Mouse (Mus musculus): ENCODE data around the gene Bax. TPM values are rescaled to one million over a fixed set of nuclear protein-coding genes. Genes with fewer than 3 reads are reported as not detected.

Gene Bax
- total and polyA plus RNA-seq, 3 experiments = 195 to 273 (median 233) TPM

GRCm38 (mm10) chr7:45420615-45420919, 46.1 kb downstream of the Bax start, which contains the start of gene Lhb:
Gene Lhb (plus strand): TSS chr7:45420820.
- DNase-seq (ENCODE audit: extremely low read depth) = no peak
- Histone ChIP-seq H3K9me3 (replicated peaks; ENCODE audit: low read length) (no peaks in the 10 kb centered on the region), H3K79me2 (replicated peaks; ENCODE audit: control insufficient read depth, extremely low read depth, insufficient read depth, poor library complexity, severe bottlenecking) (no peaks in the 10 kb centered on the region), H3K9ac (ENCODE audit: insufficient read depth, low read depth) (no peak within 1 kb of the TSS), H3K27ac (ENCODE audit: insufficient read depth, low read depth) (no peak within 1 kb of the TSS), H3K4me2 (ENCODE audit: insufficient read depth, low read depth, poor library complexity, severe bottlenecking) (no peak within 1 kb of the TSS), H3K4me1 (ENCODE audit: control insufficient read depth in 1 of 2, insufficient read depth in 2 of 2) (peaks cover 4 to 10% of the 10 kb centered on the region in 2 experiments; a peak in 2 of 4 replicates), H3K27me3 (replicated peaks) (no peaks in the 10 kb centered on the region), H3K36me3 (replicated peaks in 1 of 2; ENCODE audit: control insufficient read depth in 1 of 2, insufficient read depth in 1 of 2, low read length in 1 of 2) (peaks cover 54 to 68% of the 10 kb centered on the region in 2 experiments), H3K4me3 (replicated peaks in 1 of 3; ENCODE audit: low read depth in 2 of 3, low read length in 2 of 3, poor library complexity in 1 of 3) (no peak within 1 kb of the TSS)
- dilution Hi-C loops (cut with MboI; ENCODE audit: extremely low pct_ligation_motif_present, extremely low pct_unique_long_range_greater_than_20kb, low sequenced_read_pairs) = no loop called here
- in situ Hi-C loops (cut with MboI; ENCODE audit: low pct_ligation_motif_present, low pct_unique_long_range_greater_than_20kb, low sequenced_read_pairs) = no loop called here
- no peak for TF ChIP-seq NELFE (IDR thresholded peaks at IDR 0.05; ENCODE audit: low read depth, low read length)
- TF ChIP-seq GABPA (IDR thresholded peaks at IDR 0.05; ENCODE audit: insufficient replicate concordance, low read depth, low read length) = no peak
- TF ChIP-seq POLR2A (IDR thresholded peaks at IDR 0.05; ENCODE audit: low read depth, low read length) = no peak
- no peak for TF ChIP-seq HCFC1 (IDR thresholded peaks at IDR 0.05; ENCODE audit: low read depth, low read length)
- no peak for TF ChIP-seq KAT2A (IDR thresholded peaks at IDR 0.05; ENCODE audit: insufficient replicate concordance, low read length)
- TF ChIP-seq RCOR1 (conservative IDR thresholded peaks at IDR 0.05; ENCODE audit: low read depth, low read length) = no peak
- TF ChIP-seq ZKSCAN1 (IDR thresholded peaks at IDR 0.05; ENCODE audit: borderline replicate concordance, low read depth, low read length) = no peak
- no peak for TF ChIP-seq BHLHE40 (IDR thresholded peaks at IDR 0.05; ENCODE audit: low read depth, low read length)
- TF ChIP-seq MAFK (IDR thresholded peaks at IDR 0.05; ENCODE audit: insufficient replicate concordance, low read length) = no peak
- TF ChIP-seq ZC3H11A (IDR thresholded peaks at IDR 0.05; ENCODE audit: low read depth, low read length) = no peak
- TF ChIP-seq MEF2A (IDR thresholded peaks at IDR 0.05; ENCODE audit: borderline replicate concordance, low read depth, low read length) = no peak
- no peak for TF ChIP-seq PAX5 (IDR thresholded peaks at IDR 0.05; ENCODE audit: low read length)
- no peak for TF ChIP-seq ELF1 (IDR thresholded peaks at IDR 0.05; ENCODE audit: low read depth, low read length)
- no peak for TF ChIP-seq USF1 (IDR thresholded peaks at IDR 0.05; ENCODE audit: low read depth, low read length)
- no peak for TF ChIP-seq USF2 (conservative IDR thresholded peaks at IDR 0.05; ENCODE audit: low read depth, low read length)
- TF ChIP-seq CTCF (conservative IDR thresholded peaks at IDR 0.05 in 1 of 2, IDR thresholded peaks at IDR 0.05 in 1 of 2; ENCODE audit: low read depth in 2 of 2, low read length in 2 of 2) = no peak

DNA sequence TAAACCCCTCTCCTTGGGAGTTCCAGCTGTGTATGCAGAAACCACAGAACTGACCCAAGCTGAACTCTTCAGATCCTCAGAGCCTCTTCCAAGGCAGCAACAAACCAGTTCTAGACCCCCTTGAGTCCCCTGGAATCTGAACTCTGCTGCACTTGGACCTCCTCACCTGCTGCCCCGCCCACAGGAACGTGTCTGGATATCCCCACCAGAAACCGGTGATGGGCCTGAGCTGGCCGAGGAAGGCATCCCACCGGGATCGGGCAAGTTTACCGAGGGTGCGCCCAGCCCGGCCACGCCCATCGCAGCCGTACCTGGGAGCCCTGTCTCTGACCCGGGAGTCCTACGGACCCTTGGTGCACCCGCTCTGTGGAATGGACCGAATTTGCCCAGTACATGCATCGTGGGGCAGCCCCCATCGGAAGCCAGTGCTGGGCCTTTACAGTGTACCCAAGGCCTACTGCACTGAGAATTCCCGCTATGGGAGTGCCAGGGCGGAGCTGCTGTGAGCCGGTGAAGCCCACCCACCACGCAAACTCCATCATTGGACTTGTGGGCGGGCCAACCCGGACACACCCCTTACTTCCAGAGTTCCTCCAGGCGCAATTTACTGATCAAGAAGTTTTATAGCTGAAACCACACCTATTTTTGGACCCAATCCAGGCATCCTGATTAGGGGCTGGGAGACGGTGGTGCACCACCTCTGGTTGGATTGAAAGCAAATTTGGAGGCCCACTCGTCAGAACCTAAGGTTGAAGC, 46.7 kb downstream of the Bax start:
- Histone ChIP-seq H3K27me3 (replicated peaks) (no peaks in the 10 kb centered on the region), H3K9ac (ENCODE audit: insufficient read depth, low read depth) (no peak overlapping the region), H3K9me3 (replicated peaks; ENCODE audit: low read length) (no peaks in the 10 kb centered on the region), H3K36me3 (replicated peaks in 1 of 2; ENCODE audit: control insufficient read depth in 1 of 2, insufficient read depth in 1 of 2, low read length in 1 of 2) (peaks cover 49 to 63% of the 10 kb centered on the region in 2 experiments), H3K27ac (ENCODE audit: insufficient read depth, low read depth) (no peak overlapping the region), H3K79me2 (replicated peaks; ENCODE audit: control insufficient read depth, extremely low read depth, insufficient read depth, poor library complexity, severe bottlenecking) (no peaks in the 10 kb centered on the region), H3K4me3 (replicated peaks in 1 of 3; ENCODE audit: low read depth in 2 of 3, low read length in 2 of 3, poor library complexity in 1 of 3) (no peak overlapping the region), H3K4me1 (ENCODE audit: control insufficient read depth in 1 of 2, insufficient read depth in 2 of 2) (peaks cover 4 to 10% of the 10 kb centered on the region in 2 experiments; a peak in 2 of 4 replicates), H3K4me2 (ENCODE audit: insufficient read depth, low read depth, poor library complexity, severe bottlenecking) (no peak overlapping the region)
- dilution Hi-C loops (cut with MboI; ENCODE audit: extremely low pct_ligation_motif_present, extremely low pct_unique_long_range_greater_than_20kb, low sequenced_read_pairs) = no loop called here
- DNase-seq (ENCODE audit: extremely low read depth) = no peak
- TF ChIP-seq KAT2A (IDR thresholded peaks at IDR 0.05; ENCODE audit: insufficient replicate concordance, low read length) (no peak), UBTF (IDR thresholded peaks at IDR 0.05; ENCODE audit: low read depth, low read length) (no peak), USF1 (IDR thresholded peaks at IDR 0.05; ENCODE audit: low read depth, low read length) (no peak), TCF12 (IDR thresholded peaks at IDR 0.05; ENCODE audit: low read depth, low read length) (no peak), MXI1 (IDR thresholded peaks at IDR 0.05; ENCODE audit: low read depth, low read length) (no peak), GABPA (IDR thresholded peaks at IDR 0.05; ENCODE audit: insufficient replicate concordance, low read depth, low read length) (no peak), BHLHE40 (IDR thresholded peaks at IDR 0.05; ENCODE audit: low read depth, low read length) (no peak), CHD1 (IDR thresholded peaks at IDR 0.05; ENCODE audit: low read depth, low read length) (no peak), TBP (conservative IDR thresholded peaks at IDR 0.05; ENCODE audit: low read depth, low read length) (no peak), RAD21 (IDR thresholded peaks at IDR 0.05; ENCODE audit: low read depth, low read length) (no peak), CHD2 (IDR thresholded peaks at IDR 0.05; ENCODE audit: low read length) (no peak), PAX5 (IDR thresholded peaks at IDR 0.05; ENCODE audit: low read length) (no peak), ETS1 (conservative IDR thresholded peaks at IDR 0.05; ENCODE audit: low read depth, low read length) (no peak), JUN (IDR thresholded peaks at IDR 0.05; ENCODE audit: insufficient read depth, low read depth, low read length) (no peak), RCOR1 (conservative IDR thresholded peaks at IDR 0.05; ENCODE audit: low read depth, low read length) (no peak), MEF2A (IDR thresholded peaks at IDR 0.05; ENCODE audit: borderline replicate concordance, low read depth, low read length) (no peak)
- in situ Hi-C loops (cut with MboI; ENCODE audit: low pct_ligation_motif_present, low pct_unique_long_range_greater_than_20kb, low sequenced_read_pairs) = no loop called here
